Mouse (Mus musculus) myocyte (in vitro differentiated cells): Measurements from ENCODE around the gene Sppl2b.

Source experiments
- CEBPB ChIP-seq: IDR thresholded peaks from 2 replicates; pipeline ENCODE4 v1.6.1; 2011; ENCODE audit warnings: mild to moderate bottlenecking, moderate library complexity; ENCODE audit not compliant: poor library complexity, insufficient read depth, severe bottlenecking
- E2F4 ChIP-seq: IDR thresholded peaks from one replicate; pipeline ENCODE4 v1.6.1; 2011; ENCODE audit warnings: mild to moderate bottlenecking, control low read depth, moderate library complexity; ENCODE audit not compliant: insufficient read depth
- MAX ChIP-seq: IDR thresholded peaks from one replicate; pipeline ENCODE4 v1.6.1; 2011; ENCODE audit warnings: low read depth, mild to moderate bottlenecking, control low read depth
- MYOD1 ChIP-seq, 3 experiments: IDR thresholded peaks; one replicate each; pipeline ENCODE4 v1.6.1; 2011; ENCODE audit warnings: control low read depth in 2 of 3, low read depth in 2 of 3, mild to moderate bottlenecking in 2 of 3, moderate library complexity in 1 of 3; ENCODE audit not compliant: insufficient read length in 2 of 3, control insufficient read depth in 1 of 3
- MYOG ChIP-seq, 3 experiments: IDR thresholded peaks; one replicate each; pipeline ENCODE4 v1.6.1; 2011; ENCODE audit warnings: control low read depth in 2 of 3, low read depth in 2 of 3, mild to moderate bottlenecking in 2 of 3; ENCODE audit not compliant: insufficient read length in 2 of 3, control insufficient read depth in 1 of 3, insufficient read depth in 1 of 3
- POLR2A ChIP-seq: IDR thresholded peaks from one replicate; pipeline ENCODE4 v1.6.1; 2011; ENCODE audit warnings: low read depth, mild to moderate bottlenecking, control low read depth, moderate library complexity; ENCODE audit not compliant: insufficient read length
- POLR2AphosphoS2 ChIP-seq: IDR thresholded peaks from one replicate; pipeline ENCODE4 v1.6.1; 2011; ENCODE audit warnings: low read depth, control low read depth; ENCODE audit not compliant: insufficient read length
- REST ChIP-seq: IDR thresholded peaks from one replicate; pipeline ENCODE4 v1.6.1; 2011; ENCODE audit warnings: mild to moderate bottlenecking, control low read depth, moderate library complexity; ENCODE audit not compliant: insufficient read depth, insufficient read length
- TCF12 ChIP-seq: IDR thresholded peaks from one replicate; pipeline ENCODE4 v1.6.1; 2011; ENCODE audit warnings: mild to moderate bottlenecking, control low read depth; ENCODE audit not compliant: poor library complexity, insufficient read depth, severe bottlenecking
- USF1 ChIP-seq: IDR thresholded peaks from one replicate; pipeline ENCODE4 v1.6.1; 2011; ENCODE audit warnings: low read depth, mild to moderate bottlenecking, control low read depth, moderate library complexity

DNA sequence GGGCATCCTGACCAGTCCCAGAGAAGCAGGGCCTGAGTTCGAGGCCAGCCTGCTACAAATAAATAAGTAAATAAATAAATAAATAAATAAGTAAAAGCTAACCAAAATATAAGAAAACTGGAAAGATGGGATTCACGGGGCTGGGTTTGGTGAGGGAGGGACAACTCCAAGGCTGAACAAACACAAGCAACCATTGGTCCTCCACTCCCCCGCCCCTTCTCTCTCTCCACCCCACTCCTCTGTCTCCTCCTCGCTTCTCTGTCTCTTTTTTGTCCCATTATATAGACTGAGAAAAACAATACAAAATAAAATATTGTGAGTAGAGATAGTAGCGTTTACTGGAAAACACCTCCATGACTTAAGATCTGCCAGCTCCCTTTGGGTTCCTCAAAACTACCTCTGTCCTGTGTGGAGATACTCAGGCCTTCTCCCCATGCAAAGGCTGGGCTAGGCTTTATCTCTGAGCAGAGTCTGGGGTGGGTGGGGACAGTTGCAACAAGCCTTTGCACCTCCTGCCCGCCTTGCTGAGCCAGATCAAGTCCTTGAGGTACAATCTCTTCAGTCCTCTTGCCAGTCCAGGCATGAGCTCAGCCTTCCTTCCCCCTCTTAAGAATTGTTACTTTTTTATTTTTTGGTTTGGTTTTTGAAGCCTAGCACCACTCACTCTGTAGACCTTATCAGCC, 36.3 kb upstream of the Sppl2b start:
- no peak for TF ChIP-seq REST
- TF ChIP-seq POLR2A: no peak
- TF ChIP-seq CEBPB: no peak
- no peak for TF ChIP-seq E2F4
- no peak for TF ChIP-seq TCF12
- no peak for TF ChIP-seq MAX
- no peak for TF ChIP-seq USF1
- TF ChIP-seq MYOG (IDR thresholded peaks at IDR 0.05; ENCODE audit: control insufficient read depth in 1 of 3, insufficient read depth in 1 of 3, insufficient read length in 2 of 3, low read depth in 2 of 3): no peak
- TF ChIP-seq POLR2AphosphoS2: no peak
- no peak for TF ChIP-seq MYOD1 (IDR thresholded peaks at IDR 0.05; ENCODE audit: control insufficient read depth in 1 of 3, insufficient read length in 2 of 3, low read depth in 2 of 3)
